Mouse (Mus musculus) C2C12 (cell line): ENCODE results near the gene Prkce.

ENCODE experiments used
- CTCF ChIP-seq: IDR thresholded peaks from one replicate; pipeline ENCODE4 v1.5.1; 2011; ENCODE audit not compliant: control insufficient read depth, insufficient read depth, insufficient read length
- MAX ChIP-seq: IDR thresholded peaks from one replicate; pipeline ENCODE4 v1.6.1; 2011; ENCODE audit warnings: mild to moderate bottlenecking, control low read depth
- USF1 ChIP-seq: IDR thresholded peaks from one replicate; pipeline ENCODE4 v1.6.1; 2011; ENCODE audit warnings: low read depth, mild to moderate bottlenecking, control low read depth, moderate library complexity

DNA sequence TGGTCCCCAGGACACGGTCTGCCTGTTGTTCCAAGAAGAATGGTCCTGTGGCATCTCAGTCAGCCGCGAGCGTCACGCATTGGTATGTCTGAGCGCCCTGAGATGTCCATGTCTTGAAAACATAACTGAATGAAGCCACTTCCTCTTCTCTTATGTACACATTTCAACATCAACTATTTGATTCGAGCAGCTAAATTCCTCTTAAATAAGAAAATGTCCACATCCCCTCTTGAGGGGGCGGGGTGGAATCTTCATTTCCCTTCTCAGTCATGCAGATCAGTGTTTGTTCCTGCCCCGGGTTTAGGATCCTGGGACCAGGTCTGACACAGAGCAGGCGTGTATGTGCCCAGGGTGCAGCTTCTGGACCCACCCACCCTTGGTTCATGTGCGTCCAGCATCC is 211.0 kb downstream of the Prkce start:
- TF ChIP-seq CTCF (no peak), MAX (no peak), USF1 (no peak)
